Comparison of ENCODE assay signal across 19 mouse cellular contexts in the genomic region with DNA sequence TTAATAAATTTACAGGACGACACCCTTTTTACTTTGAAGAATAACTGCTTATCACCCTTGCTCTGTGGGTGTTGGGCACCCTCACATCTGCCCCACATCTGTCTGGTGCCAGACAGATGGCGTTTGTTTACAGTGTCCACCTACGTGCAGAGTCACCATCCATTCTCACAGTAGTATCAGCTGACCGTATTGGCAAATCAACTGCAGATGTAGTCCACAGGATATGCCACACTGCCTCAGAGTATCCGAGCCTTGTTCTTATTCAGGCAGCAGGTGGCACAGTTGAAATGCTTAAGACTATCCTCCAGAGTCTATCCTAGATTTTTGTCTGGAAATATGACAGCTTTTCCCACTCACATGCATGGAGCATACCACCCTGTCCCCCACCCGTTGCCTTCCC. TPM values are rescaled to one million over a fixed set of nuclear protein-coding genes. Genes with fewer than 3 reads are reported as not detected.
DNase-seq lines count a peak whose midpoint lies in the region; ATAC-seq and TF ChIP-seq lines count a peak whose summit lies in the region.
"Had no signal": no experiment of that assay in that cellular context is flagged by ENCODE, and none has a peak within 500 bp of the region (broad histone marks: within the 10 kb centered on the region; RNA-seq: fewer than 3 reads in every experiment).

No protein-coding gene starts in this region.

- H3K27me3 ChIP-seq in liver, adult 2 months (ENCODE audit: control insufficient read depth, insufficient read depth, low read length) = no peaks in the 10 kb centered on the region
- H3K27me3 ChIP-seq in liver, embryonic 16.5 days (ENCODE audit: control insufficient read depth, insufficient read depth, low read depth, low read length) = no peaks in the 10 kb centered on the region
- H3K27me3 ChIP-seq: CH12.LX; midbrain, embryonic 15.5 days had no signal

- TF ChIP-seq CTCF in liver, adult 2 months (IDR thresholded peaks at IDR 0.05; ENCODE audit: low read depth, low read length) = 0 out of 2 replicates have a peak, but pooled peaks have one; percentile 8

- H3K4me1 ChIP-seq in liver, adult 2 months (ENCODE audit: control insufficient read depth, insufficient read depth, low read length) = peaks cover 26% of the 10 kb centered on the region
- H3K4me1 ChIP-seq in liver, embryonic 16.5 days (ENCODE audit: control insufficient read depth, low read depth, low read length) = peaks cover under 1% of the 10 kb centered on the region

- 28% methylated on average over 6 of the region's 6 CpGs for WGBS in liver, adult 2 months
- WGBS in liver, embryonic 16.5 days (ENCODE audit: insufficient replicate concordance) = 65% methylated on average over 6 of the region's 6 CpGs

- peak overlapping the region; percentile 67 for H3K27ac ChIP-seq in liver, adult 2 months (replicated peaks; ENCODE audit: insufficient read depth, low read depth, low read length)
- no peak overlapping the region for H3K27ac ChIP-seq in liver, embryonic 16.5 days (ENCODE audit: low read length)
- H3K27ac ChIP-seq: heart, adult 2 months; midbrain, embryonic 15.5 days had no signal

- DNase-seq in embryo, embryonic 11 days = peak; percentile 14
- no peak for DNase-seq in embryo, embryonic 10.5 days (ENCODE audit: low spot score)
- DNase-seq in liver, adult 2 months (ENCODE audit: extremely low read depth, low read depth, low spot score) = peak; percentile 91
- DNase-seq in liver (no peak), adipocyte (ENCODE audit: low spot score) (peak; percentile 67)
- DNase-seq: adrenal gland, postnatal 14 days; cerebellum, adult 2 months; heart, adult 2 months; kidney, postnatal 10 days; layer of hippocampus, adult 9-11 months; lung, postnatal 10 days; right cerebral cortex, adult 18-20 months; thymus, adult 2 months had no signal

- no peak overlapping the region for H3K4me2 ChIP-seq in liver, embryonic 16.5 days (ENCODE audit: low read depth, low read length)
- H3K4me2 ChIP-seq: midbrain, embryonic 15.5 days had no signal

- H3K36me3 ChIP-seq in liver, adult 2 months (ENCODE audit: control insufficient read depth, insufficient read depth, low read length) = peaks cover 14% of the 10 kb centered on the region; the same call in 1 of the 2 replicates
- H3K36me3 ChIP-seq in liver, embryonic 16.5 days (ENCODE audit: control insufficient read depth, insufficient read depth) = 0 out of 2 replicates have a peak, but pooled peaks cover 9% of the 10 kb centered on the region

- H3K4me3 ChIP-seq in liver, adult 2 months (ENCODE audit: insufficient read depth, low read depth, low read length) = no peak overlapping the region
- no peak overlapping the region for H3K4me3 ChIP-seq in liver, embryonic 16.5 days (ENCODE audit: low read depth, low read length)
- H3K4me3 ChIP-seq: heart, adult 2 months; midbrain, embryonic 15.5 days had no signal

- peaks cover 19% of the 10 kb centered on the region for H3K79me2 ChIP-seq in liver, adult 2 months (ENCODE audit: control insufficient read depth, insufficient read depth, low read length)

- peak; percentile 59 for ATAC-seq in liver, embryonic 16.5 days (ENCODE audit: low read depth)
- no peak for ATAC-seq in activated CD4-positive, CD25-positive, alpha-beta regulatory T cell, adult 4 months
- no peak for ATAC-seq in monocyte, adult 5-6 weeks (replicated peaks; ENCODE audit: insufficient number of reproducible peaks, low FRiP score, low TSS enrichment, poor library complexity, severe bottlenecking)
- ATAC-seq: forebrain, embryonic 14.5 days; midbrain, embryonic 15.5 days had no signal

- TF ChIP-seq POLR2A in liver, adult 2 months (IDR thresholded peaks at IDR 0.05; ENCODE audit: extremely low read depth, insufficient read depth, low read length) = no peak

- H3K9me3 ChIP-seq in liver, embryonic 16.5 days (replicated peaks; ENCODE audit: control insufficient read depth, low read length) = no peaks in the 10 kb centered on the region
- H3K9me3 ChIP-seq: midbrain, embryonic 15.5 days had no signal

- H3K9ac ChIP-seq in liver, adult 2 months (ENCODE audit: low read depth, low read length) = peak overlapping the region; percentile 15; the same call in 1 of the 2 replicates
- no peak overlapping the region for H3K9ac ChIP-seq in liver, embryonic 16.5 days (ENCODE audit: low read depth, low read length)
- H3K9ac ChIP-seq: midbrain, embryonic 15.5 days had no signal

RNA-seq across cellular contexts. Expression of gene Mapk1ip1, which starts 21.2 kb away (rescaled TPM):
- total RNA-seq in liver, adult 2 months (2014; rRNA removed) = 3.6 and 5.4 TPM in 2 replicates
- 15.0 and 27.6 TPM in 2 replicates for polyA plus RNA-seq in liver, adult 2 months (2012; rRNA removed)
- polyA plus RNA-seq in liver, embryonic 16.5 days (2015; fragmentation: Nextera tagmentation; extraction: Ambion mirVana) = 3.9 and 4.3 TPM in 2 replicates
- 10 to 100 TPM; 14.3 to 19.9 TPM for polyA plus RNA-seq in activated CD4-positive, CD25-positive, alpha-beta regulatory T cell, adult 4 months (2017; shearing (Covaris generic))
- total RNA-seq in monocyte, adult 5-6 weeks (2017) = 6.5 to 17.5 TPM (median 11.3 TPM) in 3 replicates

RNA-seq across cellular contexts. Expression of gene Ppp2r2d, which starts 21.4 kb away (rescaled TPM):
- 28.2 and 33.4 TPM in 2 replicates for total RNA-seq in liver, adult 2 months (2014; rRNA removed)
- polyA plus RNA-seq in liver, adult 2 months (2012; rRNA removed) = 11.6 and 15.0 TPM in 2 replicates
- polyA plus RNA-seq in liver, embryonic 16.5 days (2015; fragmentation: Nextera tagmentation; extraction: Ambion mirVana) = 5.7 TPM in 2 replicates
- 10 to 100 TPM; 12.3 to 15.0 TPM for polyA plus RNA-seq in activated CD4-positive, CD25-positive, alpha-beta regulatory T cell, adult 4 months (2017; shearing (Covaris generic))
- 39.1 to 56.7 TPM (median 53.9 TPM) in 3 replicates for total RNA-seq in monocyte, adult 5-6 weeks (2017)

RNA-seq across cellular contexts. Expression of gene Bnip3, which starts 42.0 kb away (rescaled TPM):
- 213 and 264 TPM in 2 replicates for total RNA-seq in liver, adult 2 months (2014; rRNA removed)
- polyA plus RNA-seq in liver, adult 2 months (2012; rRNA removed) = 56.7 and 62.0 TPM in 2 replicates
- 186 and 192 TPM in 2 replicates for polyA plus RNA-seq in liver, embryonic 16.5 days (2015; fragmentation: Nextera tagmentation; extraction: Ambion mirVana)
- polyA plus RNA-seq in activated CD4-positive, CD25-positive, alpha-beta regulatory T cell, adult 4 months (2017; shearing (Covaris generic)) = 10 to 100 TPM; 13.3 to 14.4 TPM
- total RNA-seq in monocyte, adult 5-6 weeks (2017) = 8.5 to 11.0 TPM (median 10.1 TPM) in 3 replicates

Comparison
In these comparisons a context has a peak if more than half of its experiments do, and no peak if none do; other contexts are left out.
1. DNase-seq: peak in embryo, embryonic 11 days (single experiment), liver, adult 2 months (single experiment) and adipocyte (single experiment); none in embryo, embryonic 10.5 days (single experiment) and liver (single experiment).